Comparison of ENCODE assay signal across 25 mouse cellular contexts in the genomic region with DNA sequence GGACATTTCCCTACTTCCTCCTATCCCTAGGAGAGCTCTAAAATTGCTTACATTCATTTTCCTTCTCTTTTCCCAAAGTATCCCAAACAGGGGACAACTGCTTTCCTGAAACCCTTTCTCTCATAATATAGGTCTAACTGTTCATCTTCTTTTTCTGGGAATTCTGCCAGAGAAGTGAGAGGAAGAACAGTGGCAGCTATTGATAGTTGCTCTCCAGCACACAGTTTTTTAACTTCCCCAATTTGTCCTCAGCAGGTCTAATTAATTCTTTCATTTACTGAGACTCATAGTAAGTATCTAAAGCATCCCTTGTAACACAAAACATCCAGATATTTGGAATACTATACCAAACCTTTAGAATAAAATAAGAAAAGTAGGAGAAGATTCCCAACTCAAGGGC. TPM values are rescaled to one million over a fixed set of nuclear protein-coding genes. Genes with fewer than 3 reads are reported as not detected.
A peak's percentile ranks its signal among the peaks of the same experiment; 100 is the strongest.
DNase-seq lines count a peak whose midpoint lies in the region; ATAC-seq and TF ChIP-seq lines count a peak whose summit lies in the region.
"Had no signal": no experiment of that assay in that cellular context is flagged by ENCODE, and none has a peak within 500 bp of the region (broad histone marks: within the 10 kb centered on the region; RNA-seq: fewer than 3 reads in every experiment).

No protein-coding gene starts in this region.

- no peak for TF ChIP-seq RAD21 in MEL (IDR thresholded peaks at IDR 0.05; ENCODE audit: low read depth, low read length)

- TF ChIP-seq EP300 in MEL (IDR thresholded peaks at IDR 0.05; ENCODE audit: low read depth in 1 of 2, low read length in 2 of 2): peak; percentile 59 to 90

- no peaks in the 10 kb centered on the region for H3K79me2 ChIP-seq in MEL (ENCODE audit: control insufficient read depth, insufficient read depth, low read length, poor library complexity)

- no peak overlapping the region for H3K4me3 ChIP-seq in MEL (ENCODE audit: control insufficient read depth in 1 of 2, insufficient read depth in 1 of 2, low read depth in 2 of 2, low read length in 2 of 2)
- H3K4me3 ChIP-seq in midbrain, embryonic 15.5 days: no peak overlapping the region
- no peak overlapping the region for H3K4me3 ChIP-seq in forebrain, postnatal 0 days (ENCODE audit: low read depth, low read length)

- H3K27ac ChIP-seq in MEL (ENCODE audit: control insufficient read depth, low read depth, low read length): no peak overlapping the region
- no peak overlapping the region for H3K27ac ChIP-seq in midbrain, embryonic 15.5 days
- H3K27ac ChIP-seq in forebrain, postnatal 0 days (ENCODE audit: low read depth, low read length): no peak overlapping the region

- H3K4me1 ChIP-seq in MEL (ENCODE audit: control insufficient read depth in 1 of 2, insufficient read depth in 2 of 2, low read length in 2 of 2): peaks cover 0 to 7% of the 10 kb centered on the region in 2 experiments; a peak in 1 of 4 replicates
- H3K4me1 ChIP-seq in midbrain, embryonic 15.5 days: no peaks in the 10 kb centered on the region
- no peaks in the 10 kb centered on the region for H3K4me1 ChIP-seq in forebrain, postnatal 0 days (ENCODE audit: insufficient read depth)

- H3K4me2 ChIP-seq in midbrain, embryonic 15.5 days: no peak overlapping the region
- no peak overlapping the region for H3K4me2 ChIP-seq in forebrain, postnatal 0 days (ENCODE audit: low read depth)

- no peak for TF ChIP-seq CTCF in MEL (IDR thresholded peaks at IDR 0.05 in 2 of 3, conservative IDR thresholded peaks at IDR 0.05 in 1 of 3; ENCODE audit: control insufficient read depth in 1 of 3, insufficient read depth in 1 of 3, low read depth in 2 of 3, low read length in 3 of 3, poor library complexity in 1 of 3, severe bottlenecking in 1 of 3)
- TF ChIP-seq CTCF in forebrain, postnatal 0 days (IDR thresholded peaks at IDR 0.05; ENCODE audit: low read depth): no peak

- no peak for TF ChIP-seq POLR2A in MEL (IDR thresholded peaks at IDR 0.05; ENCODE audit: control insufficient read depth in 1 of 2, insufficient read depth in 1 of 2, low read depth in 1 of 2, low read length in 2 of 2, poor library complexity in 1 of 2)

- ATAC-seq in midbrain, embryonic 15.5 days (replicated peaks): no peak
- no peak for ATAC-seq in forebrain, postnatal 0 days
- ATAC-seq: activated CD4-positive, CD25-positive, alpha-beta regulatory T cell, adult 4 months; CD4-positive, CD25-positive, alpha-beta regulatory T cell, adult 4 months; Patski had no signal

- H3K9ac ChIP-seq in MEL (ENCODE audit: control insufficient read depth, low read depth, low read length, poor library complexity, severe bottlenecking): no peak overlapping the region
- H3K9ac ChIP-seq in midbrain, embryonic 15.5 days: no peak overlapping the region
- H3K9ac ChIP-seq in forebrain, postnatal 0 days: no peak overlapping the region

- peaks cover 0 to 3% of the 10 kb centered on the region in 2 experiments; a peak in 2 of 4 replicates for H3K36me3 ChIP-seq in MEL (ENCODE audit: control insufficient read depth in 1 of 2, insufficient read depth in 2 of 2, low read length in 2 of 2)
- no peaks in the 10 kb centered on the region for H3K36me3 ChIP-seq in midbrain, embryonic 15.5 days (replicated peaks)
- H3K36me3 ChIP-seq in forebrain, postnatal 0 days (ENCODE audit: insufficient read depth): no peaks in the 10 kb centered on the region
- H3K36me3 ChIP-seq: G1E had no signal

- no peaks in the 10 kb centered on the region for H3K9me3 ChIP-seq in MEL (replicated peaks; ENCODE audit: insufficient read depth, low read length)
- H3K9me3 ChIP-seq in midbrain, embryonic 15.5 days: no peaks in the 10 kb centered on the region
- H3K9me3 ChIP-seq in forebrain, postnatal 0 days (ENCODE audit: low read length): no peaks in the 10 kb centered on the region
- H3K9me3 ChIP-seq: G1E had no signal

- no peaks in the 10 kb centered on the region for H3K27me3 ChIP-seq in MEL (ENCODE audit: control insufficient read depth in 1 of 2, insufficient read depth in 2 of 2, low read length in 2 of 2)
- H3K27me3 ChIP-seq in midbrain, embryonic 15.5 days (replicated peaks): no peaks in the 10 kb centered on the region
- no peaks in the 10 kb centered on the region for H3K27me3 ChIP-seq in forebrain, postnatal 0 days (ENCODE audit: insufficient read depth, low read length)
- H3K27me3 ChIP-seq: CH12.LX, Patski had no signal

- peak; percentile 44 for DNase-seq in MEL (ENCODE audit: low read depth, low spot score)
- DNase-seq in MEL-GATA-1-ER (ENCODE audit: extremely low read depth, low read depth): peak; percentile 26
- no peak for DNase-seq in forebrain, postnatal 0 days
- DNase-seq: adrenal gland, adult 2 months; adrenal gland, adult 8-10 months; adrenal gland, postnatal 10 days; adrenal gland, postnatal 14 days; adrenal gland, postnatal 25 days; adrenal gland, postnatal 36 days; B cell, adult 2 months; cerebellum, adult 11 months; cerebellum, adult 11-12 months; cerebellum, adult 18-20 months; cerebellum, adult 2 months; cerebellum, adult 8-10 months had no signal

TF ChIP-seq in MEL, 35 proteins besides CTCF, POLR2A, EP300 and RAD21:
- no peak for TF ChIP-seq CHD1 (IDR thresholded peaks at IDR 0.05; ENCODE audit: low read depth, low read length)
- no peak for TF ChIP-seq USF1 (IDR thresholded peaks at IDR 0.05; ENCODE audit: low read depth, low read length)
- TF ChIP-seq HCFC1 (IDR thresholded peaks at IDR 0.05; ENCODE audit: low read depth, low read length): no peak
- no peak for TF ChIP-seq ZKSCAN1 (IDR thresholded peaks at IDR 0.05; ENCODE audit: low read depth, low read length)
- TF ChIP-seq POLR2AphosphoS5 (IDR thresholded peaks at IDR 0.05; ENCODE audit: borderline replicate concordance, low read depth, low read length): no peak
- no peak for TF ChIP-seq MYC (IDR thresholded peaks at IDR 0.05; ENCODE audit: low read depth, low read length)
- no peak for TF ChIP-seq NELFE (IDR thresholded peaks at IDR 0.05; ENCODE audit: low read depth, low read length)
- TF ChIP-seq NRF1 (IDR thresholded peaks at IDR 0.05; ENCODE audit: insufficient read depth, low read depth, low read length, poor library complexity, severe bottlenecking): no peak
- no peak for TF ChIP-seq BHLHE40 (IDR thresholded peaks at IDR 0.05; ENCODE audit: borderline replicate concordance, low read depth, low read length)
- no peak for TF ChIP-seq CHD2 (IDR thresholded peaks at IDR 0.05; ENCODE audit: low read length)
- peak; percentile 53; the same call in 1 of the 2 replicates for TF ChIP-seq TCF12 (IDR thresholded peaks at IDR 0.05; ENCODE audit: low read depth, low read length)
- 0 out of 2 replicates have a peak, but pooled peaks have one; percentile 3 for TF ChIP-seq SMC3 (IDR thresholded peaks at IDR 0.05; ENCODE audit: low read depth, low read length)
- TF ChIP-seq ZC3H11A (IDR thresholded peaks at IDR 0.05; ENCODE audit: low read depth, low read length): no peak
- TF ChIP-seq GATA1 (IDR thresholded peaks at IDR 0.05; ENCODE audit: low read depth, low read length): 0 out of 2 replicates have a peak, but pooled peaks have one; percentile 23
- 0 out of 2 replicates have a peak, but pooled peaks have one; percentile 17 for TF ChIP-seq MAFK (IDR thresholded peaks at IDR 0.05; ENCODE audit: borderline replicate concordance, low read depth, low read length)
- peak; percentile 52 for TF ChIP-seq RCOR1 (IDR thresholded peaks at IDR 0.05; ENCODE audit: low read depth, low read length)
- no peak for TF ChIP-seq USF2 (IDR thresholded peaks at IDR 0.05; ENCODE audit: borderline replicate concordance in 1 of 2, insufficient read depth in 1 of 2, low read depth in 1 of 2, low read length in 2 of 2)
- no peak for TF ChIP-seq POLR2AphosphoS2 (IDR thresholded peaks at IDR 0.05; ENCODE audit: low read length)
- no peak for TF ChIP-seq ZNF384 (IDR thresholded peaks at IDR 0.05; ENCODE audit: low read depth, low read length)
- no peak for TF ChIP-seq GABPA (IDR thresholded peaks at IDR 0.05; ENCODE audit: low read depth, low read length)
- no peak for TF ChIP-seq ELF1 (IDR thresholded peaks at IDR 0.05; ENCODE audit: low read depth, low read length)

RNA-seq across cellular contexts. Expression of gene Crisp1, which starts 53.7 kb away (rescaled TPM):
- total RNA-seq in MEL (2012; rRNA removed): not detected in 2 replicates
- not detected for polyA plus RNA-seq in MEL (2012; ENCODE audit: insufficient read depth in 1 of 2, insufficient read length in 2 of 2, low read depth in 1 of 2, low replicate concordance in 2 of 2, missing spikeins in 1 of 2)
- not detected in 2 replicates for polyA plus RNA-seq in midbrain, embryonic 15.5 days (2015; fragmentation: Nextera tagmentation; extraction: Ambion mirVana)
- total RNA-seq in forebrain, postnatal 0 days (2014; rRNA removed): not detected in 2 replicates
- polyA plus RNA-seq in forebrain, postnatal 0 days (2015; fragmentation: Nextera tagmentation; extraction: Ambion mirVana): not detected in 2 replicates
- total RNA-seq: adrenal gland, adult 18-20 months; adrenal gland, adult 2 months; adrenal gland, adult 8-10 months; adrenal gland, postnatal 10 days; adrenal gland, postnatal 14 days; adrenal gland, postnatal 25 days; adrenal gland, postnatal 36 days; adrenal gland, postnatal 4 days; CH12.LX had no signal
- polyA plus RNA-seq: activated CD4-positive, CD25-positive, alpha-beta regulatory T cell, adult 4 months; adrenal gland, adult 2 months; brain, embryonic 14.5 days; C2C12; CD4-positive, CD25-positive, alpha-beta regulatory T cell, adult 4 months; G1E had no signal
